Mouse (Mus musculus) embryo, embryonic 10 days (tissue): Measurements from ENCODE around the gene Gucy2d.

ENCODE experiments used
- DNase-seq: peaks from one replicate; pipeline ENCODE4 v3.0.0-alpha.2; 2015; ENCODE audit warnings: low spot score

The Gucy2d gene

GRCm38 (mm10) chr7:98439956-98440466 is at the start of gene Gucy2d:
TSS of gene Gucy2d (plus strand) at chr7:98440416.
- no peak for DNase-seq

- DNase-seq, result no peak
Measured at GRCm38 (mm10) chr7:98390486-98390885, 49.7 kb upstream of the Gucy2d start.

GRCm38 (mm10) chr7:98391351-98391936 is 48.8 kb upstream of the Gucy2d start:
- DNase-seq, result no peak

GRCm38 (mm10) chr7:98392466-98393201 is 47.6 kb upstream of the Gucy2d start:
- no peak for DNase-seq

GRCm38 (mm10) chr7:98402582-98403574 is 37.3 kb upstream of the Gucy2d start:
- DNase-seq, result no peak

GRCm38 (mm10) chr7:98403996-98404395 is 36.2 kb upstream of the Gucy2d start:
- no peak for DNase-seq

GRCm38 (mm10) chr7:98407615-98408014 is 32.6 kb upstream of the Gucy2d start:
- no peak for DNase-seq

GRCm38 (mm10) chr7:98413115-98413514 is 27.1 kb upstream of the Gucy2d start:
- DNase-seq, result no peak

- peak; percentile 50 for DNase-seq
Measured at GRCm38 (mm10) chr7:98415550-98415949, 24.7 kb upstream of the Gucy2d start.

- DNase-seq, result no peak
Measured at GRCm38 (mm10) chr7:98416020-98416419, 24.2 kb upstream of the Gucy2d start.

- DNase-seq, result no peak
Measured at GRCm38 (mm10) chr7:98418031-98418805, 22.0 kb upstream of the Gucy2d start.

- no peak for DNase-seq
Measured at GRCm38 (mm10) chr7:98419366-98419765, 20.9 kb upstream of the Gucy2d start.

- peak; percentile 20 for DNase-seq
Measured at GRCm38 (mm10) chr7:98423546-98423945, 16.7 kb upstream of the Gucy2d start.

- no peak for DNase-seq
Measured at GRCm38 (mm10) chr7:98424396-98424795, 15.8 kb upstream of the Gucy2d start.

GRCm38 (mm10) chr7:98425551-98425950 is 14.7 kb upstream of the Gucy2d start:
- no peak for DNase-seq

- no peak for DNase-seq
Measured at GRCm38 (mm10) chr7:98426641-98427040, 13.6 kb upstream of the Gucy2d start.

- no peak for DNase-seq
Measured at GRCm38 (mm10) chr7:98427115-98427835, 12.9 kb upstream of the Gucy2d start.

GRCm38 (mm10) chr7:98429579-98429978 is 10.6 kb upstream of the Gucy2d start:
- DNase-seq, result no peak

- DNase-seq, result peak; percentile 89
Measured at GRCm38 (mm10) chr7:98430785-98431184, 9.4 kb upstream of the Gucy2d start.

GRCm38 (mm10) chr7:98437629-98438028 is 2.6 kb upstream of the Gucy2d start:
- DNase-seq, result peak; percentile 81

- DNase-seq, result no peak
Measured at GRCm38 (mm10) chr7:98446873-98447272, 6.7 kb downstream of the Gucy2d start.
